Mouse (Mus musculus) heart, postnatal 0 days (tissue): ENCODE results near the gene Krt33b.

Source experiments
- CTCF ChIP-seq: IDR thresholded peaks from 2 replicates; pipeline ENCODE4 v1.5.1; 2016; ENCODE audit warnings: antibody characterized with exemption, control low read depth, low read depth
- EP300 ChIP-seq: IDR thresholded peaks from 2 replicates; pipeline ENCODE4 v1.6.1; 2016; ENCODE audit warnings: antibody characterized with exemption, low read depth

- TF ChIP-seq CTCF (no peak), EP300 (no peak)
Measured at GRCm38 (mm10) chr11:100016112-100016511, 13.6 kb downstream of the Krt33b start, which contains the start of gene Krt33a.
